Mouse (Mus musculus) 3T3-L1 (cell line): Measurements from ENCODE around the gene Chrng.

Experiments
- DNase-seq: peaks from one replicate; pipeline ENCODE4 v3.0.0-alpha.2; 2015; ENCODE audit warnings: low read depth, low spot score

Gene Chrng

GRCm38 (mm10) chr1:87204465-87204864, at the start of gene Chrng:
TSS of gene Chrng (plus strand) at chr1:87204657.
- no peak for DNase-seq

- no peak for DNase-seq
Observed at GRCm38 (mm10) chr1:87155531-87156198, 48.8 kb upstream of the Chrng start.

GRCm38 (mm10) chr1:87156199-87156587, 48.3 kb upstream of the Chrng start, which contains the start of gene Ecel1:
TSS of gene Ecel1 (minus strand) at chr1:87156521.
- no peak for DNase-seq

- DNase-seq: peak; percentile 80
Observed at GRCm38 (mm10) chr1:87159396-87159795, 45.1 kb upstream of the Chrng start.

DNA sequence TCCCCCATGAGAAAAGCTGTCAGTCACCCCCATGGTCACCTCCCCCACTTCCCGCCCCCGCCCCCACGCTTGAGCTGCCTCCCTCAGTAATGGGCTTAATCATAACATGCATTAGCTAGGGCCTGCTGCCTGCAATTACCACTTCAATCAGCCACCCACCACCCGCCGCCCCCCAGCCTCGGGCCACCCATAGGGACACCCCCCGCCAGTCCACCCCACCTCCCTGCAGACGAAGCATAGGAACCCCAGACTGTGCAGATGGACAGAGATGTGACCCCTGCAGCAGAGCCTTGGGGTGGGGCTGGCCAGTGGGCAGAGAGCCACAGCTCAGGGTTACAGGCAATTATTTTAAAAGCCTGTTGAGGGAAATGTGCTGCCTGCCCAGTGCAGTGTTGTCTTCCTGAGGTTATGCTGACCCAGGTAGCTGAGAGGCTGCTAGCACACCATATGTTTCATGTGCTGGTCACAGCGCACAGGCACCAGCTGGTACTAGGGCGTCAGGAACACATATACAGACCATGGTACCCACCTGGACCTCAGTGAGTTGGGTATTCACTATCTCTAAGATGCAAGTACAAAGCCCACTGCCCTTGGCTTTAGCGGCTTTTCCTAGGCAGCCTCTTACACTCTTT, 40.2 kb upstream of the Chrng start:
- no peak for DNase-seq

GRCm38 (mm10) chr1:87164796-87165184, 39.7 kb upstream of the Chrng start:
- no peak for DNase-seq

- no peak for DNase-seq
Observed at GRCm38 (mm10) chr1:87170458-87170857, 34.0 kb upstream of the Chrng start.

DNA sequence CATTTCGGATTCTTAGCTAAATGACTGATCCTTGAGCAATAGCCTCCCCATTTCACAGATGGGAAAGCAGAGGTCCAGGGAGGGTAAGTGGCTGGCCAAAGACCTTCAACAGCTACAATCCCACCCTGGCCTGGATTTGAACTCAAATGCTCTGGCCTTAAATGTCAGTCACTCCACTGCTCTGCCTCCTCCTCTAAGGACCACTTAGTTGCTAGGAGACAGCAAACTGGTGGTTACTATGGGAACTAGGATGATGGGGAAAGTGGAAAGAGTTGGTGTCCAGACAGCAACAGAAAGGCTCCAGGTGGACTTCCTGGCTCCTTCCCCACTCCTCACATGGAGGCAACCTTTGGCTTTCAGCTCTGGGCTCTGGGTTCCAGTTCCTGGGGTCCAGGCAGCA, 33.1 kb upstream of the Chrng start:
- DNase-seq: no peak

GRCm38 (mm10) chr1:87172316-87172715, 32.1 kb upstream of the Chrng start:
- no peak for DNase-seq

- DNase-seq: no peak
Observed at GRCm38 (mm10) chr1:87174006-87174955, 30.2 kb upstream of the Chrng start.

DNA sequence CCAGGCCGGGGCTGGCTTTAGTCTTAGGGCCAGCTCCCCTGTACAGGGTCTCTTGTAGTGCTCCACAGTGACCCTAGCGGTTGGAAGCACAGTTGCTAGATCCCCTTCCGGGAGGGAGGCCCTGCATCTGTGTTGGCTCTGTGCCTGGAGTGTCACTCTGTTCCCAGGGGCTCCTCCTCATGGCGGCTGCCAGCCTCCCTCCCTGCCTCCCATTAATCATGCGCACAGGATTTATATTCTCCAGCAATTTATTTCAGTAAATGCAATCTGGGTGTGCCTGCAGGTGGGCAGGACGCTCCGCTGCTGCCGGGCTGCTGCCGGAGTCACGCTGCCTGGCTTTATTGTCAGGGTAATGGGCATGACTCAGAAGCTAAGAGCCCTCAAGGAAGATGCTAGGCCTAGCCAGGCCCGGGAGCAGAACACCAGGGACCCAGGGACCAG, 28.6 kb upstream of the Chrng start:
- peak; percentile 46 for DNase-seq

GRCm38 (mm10) chr1:87180896-87181295, 23.6 kb upstream of the Chrng start:
- peak; percentile 99 for DNase-seq

DNA sequence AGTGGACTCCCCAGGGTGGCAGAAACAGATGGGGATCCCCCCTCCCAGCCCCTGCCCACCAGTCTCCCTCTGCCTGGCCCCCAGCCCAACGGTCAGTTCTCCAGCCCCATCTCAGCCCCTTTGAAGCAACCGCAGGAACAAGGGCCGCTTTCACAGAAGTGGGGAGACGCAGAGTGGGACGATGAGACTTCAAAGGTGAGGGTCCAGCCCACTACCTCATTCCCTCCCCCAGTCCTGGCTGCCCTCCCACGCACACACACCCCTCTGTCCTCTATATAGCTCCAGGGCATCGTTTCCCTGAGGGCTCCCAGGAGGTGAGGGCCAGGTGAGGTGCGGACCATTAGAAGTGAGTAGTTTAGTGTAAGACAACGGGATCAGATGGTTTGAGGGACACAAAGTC, 21.4 kb upstream of the Chrng start, which contains the start of gene Prss56:
TSS of gene Prss56 (plus strand) at position 301 of the 400 bp plus-strand sequence.
- DNase-seq: no peak

- no peak for DNase-seq
Observed at GRCm38 (mm10) chr1:87183998-87184750, 20.3 kb upstream of the Chrng start.

DNA sequence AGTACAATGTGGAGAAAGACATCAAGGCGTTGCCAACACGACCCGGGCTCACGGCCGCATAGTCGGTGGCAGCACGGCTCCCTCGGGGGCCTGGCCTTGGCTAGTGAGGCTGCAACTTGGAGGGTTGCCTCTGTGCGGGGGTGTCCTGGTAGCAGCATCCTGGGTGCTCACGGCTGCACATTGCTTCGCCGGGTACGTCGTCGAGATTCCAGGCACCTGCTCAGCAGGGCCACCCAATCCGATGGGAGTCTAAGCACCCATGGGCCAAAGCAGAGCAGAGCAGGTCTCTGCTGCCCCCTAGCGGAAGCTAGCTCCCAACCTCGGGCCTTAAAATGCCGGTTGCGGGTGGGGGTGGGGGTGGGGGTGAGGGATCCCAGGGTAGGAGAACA, 19.7 kb upstream of the Chrng start:
- DNase-seq: peak; percentile 79

DNA sequence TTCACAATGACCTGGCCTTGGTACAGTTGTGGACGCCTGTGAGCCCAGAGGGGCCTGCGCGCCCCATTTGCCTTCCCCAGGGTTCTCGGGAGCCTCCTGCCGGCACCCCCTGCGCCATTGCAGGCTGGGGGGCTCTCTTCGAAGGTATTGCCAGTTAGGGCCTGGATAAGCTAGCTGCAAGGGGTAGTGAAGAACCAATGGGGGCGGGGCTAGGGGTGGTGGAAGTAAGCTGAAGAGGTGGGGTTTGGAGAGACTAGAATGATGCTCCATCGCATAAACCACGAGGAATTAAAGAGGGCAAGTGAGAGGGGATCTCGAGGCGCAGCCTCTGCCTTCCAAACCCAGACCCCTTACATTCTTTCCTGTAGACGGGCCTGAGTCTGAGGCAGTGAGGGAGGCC, 18.9 kb upstream of the Chrng start:
- no peak for DNase-seq

GRCm38 (mm10) chr1:87186261-87187036, 18.0 kb upstream of the Chrng start:
- DNase-seq: no peak

- peak; percentile 88 for DNase-seq
Observed at GRCm38 (mm10) chr1:87187037-87187355, 17.5 kb upstream of the Chrng start.

DNA sequence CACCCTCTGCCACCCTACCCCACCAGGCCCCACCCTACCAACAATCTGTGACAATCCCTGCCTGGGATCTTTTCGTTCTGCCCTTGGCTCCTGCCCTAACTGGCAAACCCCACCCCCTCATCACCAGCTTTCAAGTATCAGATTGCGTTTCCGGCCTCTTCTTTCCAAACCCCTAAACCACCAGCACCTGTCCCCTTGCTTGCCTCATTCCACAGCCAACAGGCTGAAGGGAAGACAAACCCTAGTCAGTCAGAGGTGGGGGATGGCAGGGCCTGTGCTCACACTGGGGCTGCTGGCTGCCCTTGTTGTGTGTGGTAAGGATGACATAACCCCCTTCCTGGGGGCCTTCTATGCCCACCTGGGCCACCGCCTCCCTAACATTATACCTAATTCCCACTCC, 14.0 kb upstream of the Chrng start, which contains the start of gene Chrnd:
TSS of gene Chrnd (plus strand) at position 179 of the 400 bp plus-strand sequence.
- no peak for DNase-seq

DNA sequence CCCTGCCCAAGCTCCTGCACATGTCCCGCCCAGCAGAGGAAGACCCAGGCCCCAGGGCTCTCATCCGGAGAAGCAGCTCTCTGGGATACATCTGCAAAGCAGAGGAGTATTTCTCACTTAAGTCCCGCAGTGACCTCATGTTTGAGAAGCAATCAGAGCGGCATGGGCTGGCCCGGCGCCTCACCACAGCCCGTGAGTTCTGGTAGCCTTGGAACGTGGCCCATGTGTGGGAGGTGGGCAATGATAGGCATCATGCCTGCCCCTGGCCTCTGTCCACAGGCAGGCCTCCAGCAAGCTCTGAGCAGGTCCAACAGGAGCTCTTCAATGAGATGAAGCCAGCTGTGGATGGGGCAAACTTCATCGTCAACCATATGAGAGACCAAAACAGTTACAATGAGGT, 7.2 kb upstream of the Chrng start:
- no peak for DNase-seq
